Mouse (Mus musculus): ENCODE results near the gene Ctrb1. TPM values are rescaled to one million over a fixed set of nuclear protein-coding genes. Genes with fewer than 3 reads are reported as not detected.

Ctrb1 gene
- polyA plus RNA-seq, 1 experiment from 2014 or later = not detected

DNA sequence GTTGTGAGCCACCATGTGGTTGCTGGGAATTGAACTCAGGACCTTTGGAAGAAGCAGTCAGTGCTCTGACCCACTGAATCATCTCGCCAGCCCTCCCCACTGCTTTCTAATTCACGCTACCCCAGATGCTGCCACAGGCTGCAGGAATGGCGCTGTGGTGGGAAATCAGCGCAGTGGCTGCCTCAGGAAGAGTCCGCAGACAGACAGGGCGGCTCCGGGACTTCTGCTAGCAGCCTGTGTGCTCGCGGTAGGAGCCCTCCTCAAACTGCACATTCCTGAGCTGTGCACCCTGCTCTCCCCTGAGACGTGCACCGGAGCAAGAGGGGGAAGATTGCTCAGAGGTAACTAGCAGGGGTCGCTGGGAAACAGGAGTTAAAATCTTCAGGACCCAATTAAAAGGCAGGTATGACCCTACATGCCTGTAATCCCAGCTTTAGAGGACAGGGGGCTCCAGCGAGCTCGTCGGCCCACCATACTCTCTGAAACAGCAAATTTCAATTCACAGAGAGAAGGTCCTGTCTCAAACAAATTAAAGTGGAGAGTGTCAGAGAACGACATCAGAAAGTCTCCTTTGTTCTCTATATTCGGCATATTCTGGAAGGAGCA lies 10.3 kb downstream of the Ctrb1 start:
- Histone ChIP-seq H3K27me3 (replicated peaks) (no peaks in the 10 kb centered on the region), H3K36me3 (no peaks in the 10 kb centered on the region), H3K27ac (replicated peaks) (no peak overlapping the region), H3K4me2 (peak overlapping the region; percentile 38; the same call in 1 of the 2 replicates), H3K4me3 (0 out of 2 replicates have a peak overlapping the region, but pooled peaks have one; percentile 3), H3K9ac (no peak overlapping the region), H3K4me1 (no peaks in the 10 kb centered on the region), H3K9me3 (no peaks in the 10 kb centered on the region)
- no peak for ATAC-seq (ENCODE audit: extremely low read depth, insufficient number of reproducible peaks, low FRiP score, low TSS enrichment)
- WGBS = 36% methylated on average over 17 of the region's 17 CpGs

DNA sequence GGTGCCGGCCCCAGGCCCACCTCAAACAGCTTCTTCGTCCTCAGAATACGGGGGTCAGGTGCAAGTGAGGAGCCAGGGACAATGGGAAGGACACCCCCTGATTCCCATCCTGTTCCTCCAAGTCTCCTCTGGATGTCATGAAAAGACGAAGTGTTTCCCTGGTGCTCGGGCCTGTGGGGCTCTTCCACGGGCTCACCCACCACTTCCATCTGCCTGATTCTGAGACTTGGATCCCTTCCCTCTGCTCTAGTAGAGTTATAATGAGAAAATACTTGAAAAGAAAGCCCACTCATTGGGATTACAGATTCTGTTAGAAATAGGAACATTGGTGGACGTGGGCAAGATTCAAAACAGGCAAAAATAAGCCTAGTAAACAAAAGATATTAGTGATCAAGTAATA lies 12.0 kb downstream of the Ctrb1 start:
- H3K4me1 ChIP-seq = no peaks in the 10 kb centered on the region
- no peaks in the 10 kb centered on the region for H3K36me3 ChIP-seq
- no peaks in the 10 kb centered on the region for H3K27me3 ChIP-seq (replicated peaks)
- H3K27ac ChIP-seq (replicated peaks) = no peak overlapping the region
- no peak overlapping the region for H3K4me3 ChIP-seq
- WGBS = 81% methylated on average over 7 of the region's 7 CpGs
- H3K4me2 ChIP-seq = no peak overlapping the region
- no peaks in the 10 kb centered on the region for H3K9me3 ChIP-seq
- H3K9ac ChIP-seq = no peak overlapping the region
- ATAC-seq (ENCODE audit: extremely low read depth, insufficient number of reproducible peaks, low FRiP score, low TSS enrichment) = no peak

DNA sequence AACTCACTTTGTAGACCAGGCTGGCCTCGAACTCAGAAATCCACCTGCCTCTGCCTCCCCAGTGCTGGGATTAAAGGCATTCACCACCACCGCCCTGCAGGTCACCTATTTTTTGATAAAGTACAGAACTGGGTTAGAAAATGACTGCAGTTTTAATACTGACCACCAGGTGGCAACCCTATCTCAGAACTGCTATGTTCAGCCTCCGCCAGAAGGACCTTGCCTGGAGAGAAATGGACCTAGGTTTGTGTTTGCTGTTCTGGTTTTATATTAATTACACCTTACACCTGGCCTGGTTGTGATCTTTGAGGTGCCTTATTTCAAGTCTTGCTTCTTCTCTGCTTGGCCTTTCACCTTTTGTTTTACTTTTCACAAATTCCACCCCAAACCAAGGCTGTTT lies 12.7 kb downstream of the Ctrb1 start:
- Histone ChIP-seq H3K4me3 (no peak overlapping the region), H3K27ac (replicated peaks) (no peak overlapping the region), H3K9ac (no peak overlapping the region), H3K9me3 (no peaks in the 10 kb centered on the region), H3K4me2 (no peak overlapping the region), H3K27me3 (replicated peaks) (no peaks in the 10 kb centered on the region), H3K4me1 (no peaks in the 10 kb centered on the region), H3K36me3 (no peaks in the 10 kb centered on the region)
- no peak for ATAC-seq (ENCODE audit: extremely low read depth, insufficient number of reproducible peaks, low FRiP score, low TSS enrichment)
- 20% methylated on average over 3 of the region's 3 CpGs for WGBS

DNA sequence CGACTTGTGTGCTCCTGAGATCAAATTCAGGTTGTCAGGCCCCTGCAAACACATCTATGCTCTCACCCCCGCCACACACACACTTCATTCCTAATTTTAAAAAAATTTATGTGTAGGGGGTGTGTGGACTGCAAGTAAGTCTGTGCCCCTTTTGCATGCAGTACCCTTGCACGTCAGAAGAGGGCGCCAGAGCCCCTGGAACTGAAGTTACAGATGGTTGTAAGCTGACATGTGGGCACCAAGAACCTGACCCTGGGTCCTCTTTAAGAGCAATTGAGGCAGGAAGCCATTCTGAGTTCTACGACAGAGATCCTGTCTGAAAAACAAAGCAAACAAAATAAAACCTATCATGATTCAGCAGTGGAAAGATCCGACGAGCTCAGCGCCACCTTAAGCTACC lies 14.6 kb downstream of the Ctrb1 start:
- no peak overlapping the region for H3K4me3 ChIP-seq
- H3K27ac ChIP-seq (replicated peaks) = no peak overlapping the region
- H3K4me1 ChIP-seq = no peaks in the 10 kb centered on the region
- ATAC-seq (ENCODE audit: extremely low read depth, insufficient number of reproducible peaks, low FRiP score, low TSS enrichment) = no peak
- no peaks in the 10 kb centered on the region for H3K27me3 ChIP-seq (replicated peaks)
- no peak overlapping the region for H3K4me2 ChIP-seq
- H3K9ac ChIP-seq = no peak overlapping the region
- WGBS = 71% methylated on average over 8 of the region's 8 CpGs
- H3K36me3 ChIP-seq = peaks cover 9% of the 10 kb centered on the region
- no peaks in the 10 kb centered on the region for H3K9me3 ChIP-seq

DNA sequence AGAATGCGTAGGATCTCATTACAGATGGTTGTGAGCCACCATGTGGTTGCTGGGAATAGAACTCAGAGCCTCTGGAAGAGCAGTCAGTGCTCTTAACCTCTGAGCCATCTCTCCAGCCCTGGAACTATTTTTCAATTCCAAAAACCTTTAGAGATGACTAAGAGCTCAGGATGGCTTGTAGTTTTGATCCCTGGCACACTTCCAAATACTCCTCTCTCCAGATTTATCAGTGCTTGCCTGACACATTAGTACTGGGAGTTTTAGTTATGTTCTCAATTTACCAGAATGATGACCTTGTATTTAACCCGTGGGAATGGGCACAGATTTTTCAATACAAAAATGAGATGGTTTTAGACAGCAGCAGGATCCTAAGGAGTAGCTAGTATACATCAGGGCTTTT lies 24.1 kb downstream of the Ctrb1 start:
- Histone ChIP-seq H3K36me3 (peaks cover 59% of the 10 kb centered on the region), H3K27me3 (replicated peaks) (no peaks in the 10 kb centered on the region), H3K27ac (replicated peaks) (no peak overlapping the region), H3K4me2 (no peak overlapping the region), H3K4me3 (no peak overlapping the region), H3K9me3 (peaks cover 9% of the 10 kb centered on the region; the same call in 1 of the 2 replicates), H3K4me1 (0 out of 2 replicates have a peak, but pooled peaks cover 3% of the 10 kb centered on the region), H3K9ac (no peak overlapping the region)
- 79% methylated on average over 2 of the region's 2 CpGs for WGBS
- ATAC-seq (ENCODE audit: extremely low read depth, insufficient number of reproducible peaks, low FRiP score, low TSS enrichment) = no peak

DNA sequence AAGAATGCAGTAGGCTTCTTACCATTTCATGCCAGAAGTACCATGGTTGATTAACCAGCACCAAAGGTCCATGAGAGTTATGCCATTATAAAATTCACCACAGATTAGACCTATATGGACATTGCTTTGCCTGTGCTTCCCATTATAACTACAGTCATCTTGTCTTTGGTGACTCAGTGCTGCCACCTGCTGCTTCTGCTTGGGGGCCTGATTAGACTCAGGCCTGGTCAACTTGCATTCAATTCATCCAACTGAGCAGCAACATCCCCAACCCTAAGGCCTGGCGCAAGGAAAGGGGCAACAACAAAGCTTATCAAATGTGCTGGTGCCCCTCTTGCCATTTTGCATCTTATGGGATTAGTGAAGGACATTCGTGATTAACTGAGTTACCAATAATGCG lies 28.3 kb downstream of the Ctrb1 start:
- no peak overlapping the region for H3K4me3 ChIP-seq
- no peak overlapping the region for H3K4me2 ChIP-seq
- peaks cover 36% of the 10 kb centered on the region for H3K36me3 ChIP-seq
- H3K4me1 ChIP-seq = peaks cover 25% of the 10 kb centered on the region
- WGBS = 87% methylated on average over 3 of the region's 3 CpGs
- no peak overlapping the region for H3K9ac ChIP-seq
- H3K9me3 ChIP-seq = no peaks in the 10 kb centered on the region
- no peaks in the 10 kb centered on the region for H3K27me3 ChIP-seq (replicated peaks)
- ATAC-seq (ENCODE audit: extremely low read depth, insufficient number of reproducible peaks, low FRiP score, low TSS enrichment) = no peak
- no peak overlapping the region for H3K27ac ChIP-seq (replicated peaks)

DNA sequence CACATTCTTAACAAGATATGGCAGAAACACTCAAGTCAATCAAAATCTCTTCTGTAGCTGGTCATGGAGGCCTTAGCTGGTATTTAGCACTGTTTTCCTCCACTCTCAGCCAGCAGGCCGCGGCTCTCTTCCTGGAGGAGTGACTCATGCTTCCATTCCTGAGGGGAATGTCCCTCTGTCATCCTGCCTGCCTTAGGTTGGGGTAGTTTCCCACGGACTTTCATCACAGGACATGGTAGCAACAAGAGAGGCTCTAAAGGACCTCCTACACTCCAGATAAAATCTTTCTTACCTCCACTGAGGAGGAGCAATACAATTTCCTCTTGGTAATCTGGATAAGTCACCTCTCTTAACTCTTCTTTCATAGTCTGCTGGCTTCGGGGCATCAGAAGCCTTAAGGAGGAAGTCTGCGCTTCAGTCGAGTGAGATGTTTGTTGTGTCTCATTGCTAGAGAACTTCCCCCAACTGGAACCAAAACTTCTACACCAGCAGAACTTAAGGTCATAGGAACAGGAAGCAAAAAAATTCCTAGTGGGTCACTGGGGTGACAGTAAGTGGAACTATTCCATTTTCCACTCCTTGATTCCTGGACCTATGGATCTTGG lies 31.9 kb downstream of the Ctrb1 start:
- no peak overlapping the region for H3K4me2 ChIP-seq
- peaks cover 18% of the 10 kb centered on the region for H3K36me3 ChIP-seq
- no peak overlapping the region for H3K9ac ChIP-seq
- WGBS = 40% methylated on average over 6 of the region's 6 CpGs
- H3K4me3 ChIP-seq = no peak overlapping the region
- peak overlapping the region; percentile 74 for H3K27ac ChIP-seq (replicated peaks)
- H3K27me3 ChIP-seq (replicated peaks) = no peaks in the 10 kb centered on the region
- H3K9me3 ChIP-seq = no peaks in the 10 kb centered on the region
- H3K4me1 ChIP-seq = peaks cover 28% of the 10 kb centered on the region
- ATAC-seq (ENCODE audit: extremely low read depth, insufficient number of reproducible peaks, low FRiP score, low TSS enrichment) = no peak

DNA sequence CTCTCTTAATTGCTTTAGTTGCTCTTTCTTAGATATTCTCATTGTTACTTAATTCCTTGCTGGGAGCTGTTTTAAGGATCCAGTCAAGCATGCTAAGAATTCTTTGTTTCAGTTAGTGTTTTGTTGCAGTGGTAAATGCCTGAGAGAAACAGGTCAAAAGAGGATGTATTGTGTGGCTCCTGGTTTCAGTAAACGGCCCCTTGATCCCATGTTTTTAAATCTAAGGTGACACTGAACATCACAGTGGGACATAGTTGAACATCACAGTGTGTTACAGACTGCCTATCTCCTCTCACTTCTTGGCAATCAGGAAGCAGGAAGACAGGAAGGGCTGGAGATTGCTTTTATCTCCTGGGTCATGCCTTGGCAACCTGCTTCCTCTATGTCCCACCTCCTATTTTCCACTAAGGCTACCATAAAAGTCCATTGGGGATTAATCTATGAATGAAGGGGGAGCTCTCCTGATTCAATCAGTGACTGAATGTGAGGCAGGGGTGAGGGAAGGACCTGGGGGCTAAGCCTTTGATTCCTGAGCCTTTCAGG lies 33.4 kb downstream of the Ctrb1 start:
- Histone ChIP-seq H3K9ac (no peak overlapping the region), H3K36me3 (peaks cover 18% of the 10 kb centered on the region), H3K4me1 (peaks cover 28% of the 10 kb centered on the region), H3K9me3 (no peaks in the 10 kb centered on the region), H3K4me2 (no peak overlapping the region), H3K27ac (replicated peaks) (peak overlapping the region; percentile 74), H3K4me3 (no peak overlapping the region), H3K27me3 (replicated peaks) (no peaks in the 10 kb centered on the region)
- 43% methylated on average over 1 of the region's 1 CpGs for WGBS
- ATAC-seq (ENCODE audit: extremely low read depth, insufficient number of reproducible peaks, low FRiP score, low TSS enrichment) = no peak

DNA sequence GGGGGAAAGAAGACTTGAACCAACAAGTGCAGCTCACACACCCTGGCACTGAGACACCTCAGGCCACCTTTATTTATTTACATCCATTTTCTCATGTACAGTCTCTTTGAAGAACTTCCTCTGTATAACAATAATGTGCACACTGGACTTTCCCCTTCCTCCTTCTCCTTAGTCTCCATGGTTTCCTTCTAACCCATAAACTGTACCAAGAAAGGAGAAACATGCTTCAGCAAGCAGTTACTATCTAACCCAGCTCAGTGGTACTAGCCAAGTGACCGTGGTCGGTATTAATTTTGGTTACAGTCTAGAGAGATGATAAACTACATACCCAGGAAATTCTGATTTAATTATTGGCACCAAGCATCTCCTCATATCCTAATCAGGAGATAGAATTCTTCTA lies 37.3 kb downstream of the Ctrb1 start:
- no peak overlapping the region for H3K27ac ChIP-seq (replicated peaks)
- H3K36me3 ChIP-seq = no peaks in the 10 kb centered on the region
- 90% methylated on average over 2 of the region's 2 CpGs for WGBS
- H3K4me3 ChIP-seq = no peak overlapping the region
- peaks cover 22% of the 10 kb centered on the region for H3K4me1 ChIP-seq
- no peaks in the 10 kb centered on the region for H3K9me3 ChIP-seq
- H3K4me2 ChIP-seq = no peak overlapping the region
- H3K27me3 ChIP-seq (replicated peaks) = no peaks in the 10 kb centered on the region
- no peak for ATAC-seq (ENCODE audit: extremely low read depth, insufficient number of reproducible peaks, low FRiP score, low TSS enrichment)
- H3K9ac ChIP-seq = no peak overlapping the region

DNA sequence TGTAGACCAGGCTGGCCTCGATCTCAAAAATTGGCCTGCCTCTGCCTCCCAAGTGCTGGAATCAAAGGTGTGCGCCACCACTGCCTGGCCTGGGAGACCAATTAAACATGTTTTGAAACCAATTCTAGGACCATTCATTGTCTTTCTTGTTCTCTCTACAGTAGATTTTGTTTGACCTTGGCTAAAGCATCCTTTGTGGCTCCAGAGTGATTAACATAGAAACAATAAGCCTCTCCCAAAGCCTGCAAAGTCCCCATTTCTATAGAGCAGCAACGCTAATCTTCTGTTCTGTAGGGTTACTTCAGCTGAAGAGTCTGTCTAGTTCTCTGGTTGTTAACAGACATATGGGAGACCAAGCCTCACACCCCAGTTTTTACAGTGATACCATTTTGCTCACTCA lies 40.2 kb downstream of the Ctrb1 start:
- no peaks in the 10 kb centered on the region for H3K27me3 ChIP-seq (replicated peaks)
- H3K9ac ChIP-seq = no peak overlapping the region
- 93% methylated on average over 3 of the region's 3 CpGs for whole genome bisulfite sequencing
- H3K36me3 ChIP-seq = 0 out of 2 replicates have a peak, but pooled peaks cover 3% of the 10 kb centered on the region
- no peaks in the 10 kb centered on the region for H3K9me3 ChIP-seq
- H3K4me3 ChIP-seq = no peak overlapping the region
- no peak for ATAC-seq (ENCODE audit: extremely low read depth, insufficient number of reproducible peaks, low FRiP score, low TSS enrichment)
- no peak overlapping the region for H3K27ac ChIP-seq (replicated peaks)
- peaks cover 10% of the 10 kb centered on the region for H3K4me1 ChIP-seq
- no peak overlapping the region for H3K4me2 ChIP-seq

DNA sequence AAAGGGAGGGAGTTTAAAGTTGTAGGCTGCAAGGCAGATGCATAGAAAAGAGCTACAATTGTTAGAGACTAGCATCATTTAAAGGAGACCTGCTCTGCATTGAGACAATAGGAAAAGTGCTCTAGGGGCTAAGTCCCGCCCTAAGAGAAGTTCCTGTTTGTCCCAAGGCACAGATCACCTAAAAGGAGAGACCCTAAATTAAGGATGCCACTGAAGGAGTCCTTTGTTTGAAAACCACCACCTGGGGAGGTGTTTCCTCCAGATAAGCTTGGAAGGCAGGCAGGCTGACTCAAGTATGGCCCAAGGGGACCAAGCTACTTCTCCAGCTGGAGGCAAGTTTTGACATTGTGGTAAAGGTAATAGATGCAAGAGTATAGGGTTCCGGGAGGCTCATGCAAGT lies 42.0 kb downstream of the Ctrb1 start:
- H3K27ac ChIP-seq (replicated peaks) = no peak overlapping the region
- no peak for ATAC-seq (ENCODE audit: extremely low read depth, insufficient number of reproducible peaks, low FRiP score, low TSS enrichment)
- H3K27me3 ChIP-seq (replicated peaks) = no peaks in the 10 kb centered on the region
- WGBS = 68% methylated on average over 2 of the region's 2 CpGs
- H3K36me3 ChIP-seq = 0 out of 2 replicates have a peak, but pooled peaks cover 3% of the 10 kb centered on the region
- H3K9me3 ChIP-seq = no peaks in the 10 kb centered on the region
- no peak overlapping the region for H3K4me2 ChIP-seq
- H3K4me1 ChIP-seq = peaks cover 16% of the 10 kb centered on the region
- no peak overlapping the region for H3K9ac ChIP-seq
- no peak overlapping the region for H3K4me3 ChIP-seq

DNA sequence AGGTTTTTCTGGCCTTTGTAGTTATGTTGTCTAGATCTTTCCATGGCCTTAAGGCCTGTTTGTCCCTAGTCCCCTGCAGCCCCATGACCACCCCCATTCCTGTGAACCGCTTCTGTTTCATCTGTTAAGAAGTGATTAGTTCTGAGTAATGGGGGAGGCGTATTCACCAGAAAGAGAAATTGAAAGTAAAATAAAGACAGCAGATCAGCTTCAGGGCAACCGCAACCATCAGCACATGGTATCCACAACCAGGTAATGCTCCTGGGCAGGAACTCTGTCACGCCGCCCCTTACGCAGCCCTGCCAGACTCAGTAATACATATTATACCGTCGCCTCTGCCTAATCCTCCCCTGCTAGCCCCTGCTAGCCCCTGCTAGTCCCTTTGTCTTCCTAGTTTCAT lies 45.1 kb downstream of the Ctrb1 start:
- Histone ChIP-seq H3K4me2 (no peak overlapping the region), H3K36me3 (0 out of 2 replicates have a peak, but pooled peaks cover 3% of the 10 kb centered on the region), H3K9ac (no peak overlapping the region), H3K27me3 (replicated peaks) (no peaks in the 10 kb centered on the region), H3K4me3 (no peak overlapping the region), H3K4me1 (peaks cover 24% of the 10 kb centered on the region), H3K9me3 (no peaks in the 10 kb centered on the region), H3K27ac (replicated peaks) (no peak overlapping the region)
- ATAC-seq (ENCODE audit: extremely low read depth, insufficient number of reproducible peaks, low FRiP score, low TSS enrichment) = no peak
- WGBS = 89% methylated on average over 8 of the region's 8 CpGs
